Mouse (Mus musculus): ENCODE results near the gene Prrg2. TPM values are rescaled to one million over a fixed set of nuclear protein-coding genes. Genes with fewer than 3 reads are reported as not detected.
A peak's percentile ranks its signal among the peaks of the same experiment; 100 is the strongest.

Prrg2 gene
- total and polyA plus RNA-seq, 2 experiments from 2014 or later: 7.7 to 13.7 TPM

DNA sequence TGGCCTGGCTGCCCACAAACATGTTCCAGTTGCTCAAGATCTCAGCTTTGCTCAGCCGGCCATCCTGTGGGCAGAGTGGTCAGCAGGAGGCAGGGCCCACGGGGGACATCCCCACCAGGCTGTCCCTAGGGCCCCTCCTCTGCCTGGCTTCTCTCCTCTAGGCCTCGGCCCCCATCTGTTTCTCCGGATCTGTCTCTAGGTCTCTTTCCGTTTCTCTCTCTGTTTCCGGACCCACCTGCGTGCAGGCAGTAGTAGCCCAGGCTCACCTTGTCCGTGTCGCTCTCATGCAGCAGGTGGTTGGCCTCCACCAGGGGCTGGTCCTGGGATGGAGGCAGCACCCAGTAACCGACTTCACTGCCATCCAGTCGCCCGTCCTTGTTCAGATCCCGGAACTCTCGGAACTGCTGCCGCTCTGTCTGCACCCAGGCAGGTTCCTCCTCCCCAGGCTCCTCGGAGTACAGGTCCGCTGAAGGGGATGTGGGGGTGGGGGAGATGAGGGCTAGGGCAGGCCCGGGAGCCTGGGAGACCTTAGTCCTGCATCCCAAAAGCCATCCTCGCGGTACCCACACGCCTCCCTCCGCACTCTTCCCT lies 20.9 kb upstream of the Prrg2 start:
- Histone ChIP-seq H3K4me2 (ENCODE audit: low read depth, low read length, poor library complexity, severe bottlenecking) (no peak overlapping the region), H3K27me3 (ENCODE audit: insufficient read depth, low read length) (no peaks in the 10 kb centered on the region), H3K9ac (replicated peaks; ENCODE audit: low read length, poor library complexity, severe bottlenecking) (no peak overlapping the region), H3K27ac (ENCODE audit: low read depth, low read length) (no peak overlapping the region), H3K4me1 (ENCODE audit: insufficient read depth, low read length) (no peaks in the 10 kb centered on the region), H3K9me3 (ENCODE audit: low read length) (no peaks in the 10 kb centered on the region), H3K36me3 (ENCODE audit: insufficient read depth, low read length) (no peaks in the 10 kb centered on the region), H3K4me3 (ENCODE audit: low read depth, low read length) (no peak overlapping the region)
- DNase-seq (ENCODE audit: low spot score): no peak
- ATAC-seq (ENCODE audit: low FRiP score): no peak
- WGBS: 85% methylated on average over 22 of the region's 22 CpGs
- no peak for TF ChIP-seq CTCF (IDR thresholded peaks at IDR 0.05)

DNA sequence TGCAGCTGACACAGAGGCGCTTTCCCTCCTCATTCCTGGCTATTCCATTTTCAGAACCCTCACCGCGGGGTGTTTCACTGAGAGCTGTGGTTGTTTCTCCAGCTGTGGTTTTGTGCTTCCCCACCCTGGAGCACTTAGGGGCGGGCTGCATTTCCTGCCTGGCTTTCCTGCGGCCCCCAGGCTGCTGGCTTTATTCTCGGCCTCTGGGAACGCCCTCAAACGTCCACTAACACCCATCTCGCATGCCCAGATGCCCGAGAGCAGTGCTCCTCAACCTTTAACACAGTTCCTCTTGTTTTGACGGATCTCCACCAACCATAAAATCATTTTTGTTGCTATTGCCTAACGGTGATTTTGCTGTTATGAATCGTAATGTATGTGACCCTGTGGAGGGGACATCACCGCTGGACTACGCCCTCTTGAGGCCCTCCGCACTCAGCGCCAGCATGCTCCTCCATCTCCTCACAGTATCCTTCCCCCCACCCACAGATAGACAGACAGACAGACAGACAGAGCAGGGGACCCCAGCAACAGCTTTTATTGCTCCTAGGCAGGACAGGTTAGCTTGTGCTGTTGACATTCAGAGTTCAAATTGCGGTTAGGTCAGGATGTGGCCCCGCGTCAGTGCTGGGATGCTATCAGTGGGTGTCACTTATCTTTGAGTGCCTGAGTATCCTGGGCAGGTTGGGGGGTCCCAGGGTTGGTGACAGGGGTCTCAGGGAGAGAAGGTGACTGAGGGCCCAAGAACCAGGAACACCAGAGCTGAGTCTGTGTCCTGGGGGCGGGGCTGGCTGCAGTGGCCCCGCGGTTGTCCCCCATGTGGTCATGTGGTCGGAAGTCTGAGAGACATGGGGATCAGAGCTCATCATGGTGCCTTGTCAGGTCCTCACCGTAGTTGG lies 20.2 kb upstream of the Prrg2 start:
- no peak overlapping the region for H3K27ac ChIP-seq (ENCODE audit: low read depth, low read length)
- H3K4me1 ChIP-seq (ENCODE audit: insufficient read depth, low read length): no peaks in the 10 kb centered on the region

DNA sequence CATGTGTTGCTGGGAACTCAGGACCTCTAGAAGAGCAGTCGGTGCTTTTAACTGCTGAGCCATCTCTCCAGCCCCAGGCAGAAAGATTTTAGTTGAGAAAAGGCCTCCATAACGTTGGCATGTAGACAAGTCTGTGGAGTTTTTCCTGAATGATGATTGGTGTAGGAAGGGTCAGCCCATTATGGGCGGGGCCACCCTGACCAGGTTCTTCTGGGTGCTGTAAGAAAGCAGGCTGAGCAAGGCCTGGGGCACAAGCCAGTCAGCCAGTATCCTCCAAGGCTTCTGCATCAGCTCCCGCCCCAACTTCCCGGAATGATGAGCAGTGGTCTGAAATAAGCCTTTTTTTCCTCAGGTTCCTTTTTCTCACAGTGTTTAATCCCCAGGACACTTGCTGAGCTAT lies 18.5 kb upstream of the Prrg2 start:
- Histone ChIP-seq H3K4me1 (ENCODE audit: insufficient read depth, low read length) (no peaks in the 10 kb centered on the region), H3K9ac (replicated peaks; ENCODE audit: low read length, poor library complexity, severe bottlenecking) (no peak overlapping the region), H3K9me3 (ENCODE audit: low read length) (no peaks in the 10 kb centered on the region), H3K27ac (ENCODE audit: low read depth, low read length) (no peak overlapping the region), H3K36me3 (ENCODE audit: insufficient read depth, low read length) (peaks cover 11% of the 10 kb centered on the region), H3K4me2 (ENCODE audit: low read depth, low read length, poor library complexity, severe bottlenecking) (no peak overlapping the region), H3K27me3 (ENCODE audit: insufficient read depth, low read length) (no peaks in the 10 kb centered on the region), H3K4me3 (ENCODE audit: low read depth, low read length) (no peak overlapping the region)
- ATAC-seq (ENCODE audit: low FRiP score): no peak
- TF ChIP-seq CTCF (IDR thresholded peaks at IDR 0.05): no peak
- 44% methylated on average over 5 of the region's 5 CpGs for WGBS
- no peak for DNase-seq (ENCODE audit: low spot score)

More for the DNA sequence above, 20.2 kb upstream of the Prrg2 start:
- Histone ChIP-seq H3K36me3 (ENCODE audit: insufficient read depth, low read length) (no peaks in the 10 kb centered on the region), H3K4me3 (ENCODE audit: low read depth, low read length) (no peak overlapping the region), H3K4me2 (ENCODE audit: low read depth, low read length, poor library complexity, severe bottlenecking) (no peak overlapping the region), H3K27me3 (ENCODE audit: insufficient read depth, low read length) (no peaks in the 10 kb centered on the region), H3K9ac (replicated peaks; ENCODE audit: low read length, poor library complexity, severe bottlenecking) (no peak overlapping the region), H3K9me3 (ENCODE audit: low read length) (no peaks in the 10 kb centered on the region)
- WGBS: 71% methylated on average over 25 of the region's 25 CpGs
- ATAC-seq (ENCODE audit: low FRiP score): no peak
- TF ChIP-seq CTCF (IDR thresholded peaks at IDR 0.05): 0 out of 2 replicates have a peak, but pooled peaks have one; percentile 10
- DNase-seq (ENCODE audit: low spot score): peak; percentile 4

DNA sequence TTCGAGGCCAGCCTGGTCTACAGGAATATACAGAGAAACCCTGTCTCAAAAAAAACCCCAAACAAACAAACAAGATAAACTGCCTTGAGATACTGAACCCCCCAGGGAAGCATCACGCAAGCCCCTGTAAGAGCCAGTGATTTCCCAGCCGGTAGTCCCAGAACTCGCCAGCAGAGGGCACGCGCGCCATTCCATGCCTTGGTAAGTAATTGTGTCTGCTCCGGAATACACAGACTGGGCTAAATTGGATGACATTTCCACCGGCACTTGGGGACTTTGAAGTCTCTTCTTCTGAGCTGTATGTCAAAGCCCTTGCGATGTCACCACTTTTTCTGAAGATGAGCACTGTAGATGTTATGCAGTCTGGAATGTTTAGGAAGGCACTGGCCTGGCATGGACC lies 17.4 kb upstream of the Prrg2 start:
- Histone ChIP-seq H3K4me1 (ENCODE audit: insufficient read depth, low read length) (no peaks in the 10 kb centered on the region), H3K27me3 (ENCODE audit: insufficient read depth, low read length) (no peaks in the 10 kb centered on the region), H3K4me2 (ENCODE audit: low read depth, low read length, poor library complexity, severe bottlenecking) (no peak overlapping the region), H3K9me3 (ENCODE audit: low read length) (no peaks in the 10 kb centered on the region), H3K4me3 (ENCODE audit: low read depth, low read length) (no peak overlapping the region), H3K27ac (ENCODE audit: low read depth, low read length) (no peak overlapping the region), H3K36me3 (ENCODE audit: insufficient read depth, low read length) (peaks cover 18% of the 10 kb centered on the region), H3K9ac (replicated peaks; ENCODE audit: low read length, poor library complexity, severe bottlenecking) (no peak overlapping the region)
- ATAC-seq (ENCODE audit: low FRiP score) (peak; percentile 28; the same call in 1 of the 2 replicates), DNase-seq (ENCODE audit: low spot score) (peak; percentile 94)
- peak; percentile 96 for TF ChIP-seq CTCF (IDR thresholded peaks at IDR 0.05)
- under 1% methylated on average over 10 of the region's 10 CpGs for WGBS

GRCm38 (mm10) chr7:45078513-45078912 lies 16.0 kb upstream of the Prrg2 start:
- Histone ChIP-seq H3K9me3 (ENCODE audit: low read length) (no peaks in the 10 kb centered on the region), H3K4me3 (ENCODE audit: low read depth, low read length) (no peak overlapping the region), H3K36me3 (ENCODE audit: insufficient read depth, low read length) (peaks cover 31% of the 10 kb centered on the region), H3K4me1 (ENCODE audit: insufficient read depth, low read length) (no peaks in the 10 kb centered on the region), H3K4me2 (ENCODE audit: low read depth, low read length, poor library complexity, severe bottlenecking) (no peak overlapping the region), H3K27ac (ENCODE audit: low read depth, low read length) (no peak overlapping the region), H3K9ac (replicated peaks; ENCODE audit: low read length, poor library complexity, severe bottlenecking) (no peak overlapping the region), H3K27me3 (ENCODE audit: insufficient read depth, low read length) (no peaks in the 10 kb centered on the region)
- TF ChIP-seq CTCF (IDR thresholded peaks at IDR 0.05): peak; percentile 87
- DNase-seq (ENCODE audit: low spot score) (peak; percentile 75), ATAC-seq (ENCODE audit: low FRiP score) (no peak)
- 38% methylated on average over 9 of the region's 9 CpGs for whole genome bisulfite sequencing

GRCm38 (mm10) chr7:45077829-45078228 lies 15.4 kb upstream of the Prrg2 start:
- no peak for ATAC-seq (ENCODE audit: low FRiP score)
- TF ChIP-seq CTCF (IDR thresholded peaks at IDR 0.05): no peak
- Histone ChIP-seq H3K27ac (ENCODE audit: low read depth, low read length) (no peak overlapping the region), H3K4me1 (ENCODE audit: insufficient read depth, low read length) (no peaks in the 10 kb centered on the region), H3K9ac (replicated peaks; ENCODE audit: low read length, poor library complexity, severe bottlenecking) (no peak overlapping the region), H3K36me3 (ENCODE audit: insufficient read depth, low read length) (peaks cover 33% of the 10 kb centered on the region), H3K9me3 (ENCODE audit: low read length) (no peaks in the 10 kb centered on the region), H3K4me2 (ENCODE audit: low read depth, low read length, poor library complexity, severe bottlenecking) (no peak overlapping the region), H3K27me3 (ENCODE audit: insufficient read depth, low read length) (no peaks in the 10 kb centered on the region), H3K4me3 (ENCODE audit: low read depth, low read length) (no peak overlapping the region)
- no peak for DNase-seq (ENCODE audit: low spot score)
- 96% methylated on average over 2 of the region's 2 CpGs for WGBS

Measured in midbrain, postnatal 0 days (tissue).